Mouse (Mus musculus) common myeloid progenitor, adult 5-6 weeks (primary cell): ENCODE measurements at regions not wholly inside any gene's neighbourhood (a gene's known extent, or its start where the extent isn't known, plus 50 kb on each side); places are given as distances from the start of the nearest gene placed in this dataset.

Experiments used
- ATAC-seq: replicated peaks from 2 replicates; pipeline ENCODE4 v1.8.0; 2016; ENCODE audit warnings: low read depth, mild to moderate bottlenecking, moderate TSS enrichment, inconsistent platforms; ENCODE audit not compliant: poor library complexity, severe bottlenecking

- ATAC-seq: no peak
These were observed 85.3 kb upstream of the Ltbp1 start for GRCm38 (mm10) chr17:74920056-74920455.

- no peak for ATAC-seq
These were observed 84.0 kb upstream of the Ltbp1 start for GRCm38 (mm10) chr17:74921413-74921812.

GRCm38 (mm10) chr17:74922016-74922415 lies 83.4 kb upstream of the Ltbp1 start:
- ATAC-seq: no peak

- no peak for ATAC-seq
These were observed 82.8 kb upstream of the Ltbp1 start for GRCm38 (mm10) chr17:74922591-74922990.

GRCm38 (mm10) chr17:74923101-74923500 lies 82.3 kb upstream of the Ltbp1 start:
- ATAC-seq: no peak

GRCm38 (mm10) chr17:74925131-74925530 lies 80.2 kb upstream of the Ltbp1 start:
- ATAC-seq: no peak

- no peak for ATAC-seq
These were observed 77.4 kb upstream of the Ltbp1 start for GRCm38 (mm10) chr17:74927981-74928380.

GRCm38 (mm10) chr17:74931540-74931939 lies 73.8 kb upstream of the Ltbp1 start:
- ATAC-seq: no peak

- ATAC-seq: no peak
These were observed 64.0 kb upstream of the Ltbp1 start for GRCm38 (mm10) chr17:74941393-74941792.

- ATAC-seq: no peak
These were observed 62.2 kb upstream of the Ltbp1 start for GRCm38 (mm10) chr17:74942984-74943801.

- ATAC-seq: no peak
These were observed 61.6 kb upstream of the Ltbp1 start for GRCm38 (mm10) chr17:74943802-74944193.

- no peak for ATAC-seq
These were observed 60.2 kb upstream of the Ltbp1 start for GRCm38 (mm10) chr17:74945149-74945548.

- ATAC-seq: no peak
These were observed 56.9 kb upstream of the Ltbp1 start for GRCm38 (mm10) chr17:74948476-74948875.

GRCm38 (mm10) chr17:74950316-74950715 lies 55.1 kb upstream of the Ltbp1 start:
- no peak for ATAC-seq

GRCm38 (mm10) chr17:74954988-74955387 lies 50.4 kb upstream of the Ltbp1 start:
- ATAC-seq: peak; percentile 88
